Mouse (Mus musculus) embryonic fibroblast, embryonic 13.5 days (primary cell): ENCODE data around the gene Krt19.

Experiments used
- CTCF ChIP-seq: IDR thresholded peaks from 2 replicates; pipeline ENCODE4 v1.5.1; 2011; ENCODE audit warnings: mild to moderate bottlenecking, control low read depth, low read length, moderate library complexity, borderline replicate concordance; ENCODE audit not compliant: insufficient read depth
- POLR2A ChIP-seq: IDR thresholded peaks from 2 replicates; pipeline ENCODE4 v1.6.1; 2011; ENCODE audit warnings: low read depth, mild to moderate bottlenecking, control low read depth, low read length, moderate library complexity

- TF ChIP-seq POLR2A (no peak), CTCF (no peak)
Observed at GRCm38 (mm10) chr11:100176791-100177190, 28.3 kb upstream of the Krt19 start.
